Mouse (Mus musculus) spleen, adult 18-20 months (tissue): ENCODE results near the gene Dip2b.

Experiments used
- DNase-seq, 2 experiments: peaks; one replicate each; pipeline ENCODE4 v3.0.0; 2022; ENCODE audit warnings: mixed read lengths in 2 of 2

Gene Dip2b

DNA sequence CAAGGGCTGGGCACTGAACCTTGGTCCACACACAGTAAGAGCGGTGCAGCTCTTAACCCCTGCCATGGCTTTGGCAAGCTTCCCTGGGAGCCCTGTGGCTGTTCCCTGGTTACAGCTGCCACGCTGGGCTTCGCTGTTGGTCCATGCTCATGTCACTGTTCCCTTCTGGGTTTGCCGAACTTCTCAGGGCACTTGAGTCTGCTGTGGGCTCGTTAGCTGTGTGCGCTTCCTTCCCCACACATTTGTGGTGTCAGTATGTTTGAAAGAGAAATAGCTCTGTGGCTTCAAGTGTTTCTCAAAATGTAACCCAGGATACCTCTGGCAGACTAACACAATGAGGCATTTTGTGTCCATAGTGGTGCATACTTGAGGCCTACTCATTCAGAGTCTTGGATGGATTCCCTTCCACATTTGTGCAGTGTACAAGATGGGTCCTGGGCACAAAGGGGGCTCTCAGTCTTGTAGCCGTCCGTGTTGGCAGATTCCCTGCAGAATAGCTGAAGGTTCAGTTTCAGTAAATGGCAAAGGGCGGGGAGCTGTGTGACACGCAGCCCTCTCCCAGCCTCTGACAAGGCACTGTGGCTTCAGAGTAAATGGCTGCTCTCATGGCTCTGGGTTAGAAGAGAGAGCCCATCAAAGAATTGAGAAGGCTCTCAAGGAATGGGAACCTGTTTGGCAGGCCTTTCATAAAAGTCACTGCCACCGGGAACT is 104.8 kb downstream of the Dip2b start:
- DNase-seq, result no peak

DNA sequence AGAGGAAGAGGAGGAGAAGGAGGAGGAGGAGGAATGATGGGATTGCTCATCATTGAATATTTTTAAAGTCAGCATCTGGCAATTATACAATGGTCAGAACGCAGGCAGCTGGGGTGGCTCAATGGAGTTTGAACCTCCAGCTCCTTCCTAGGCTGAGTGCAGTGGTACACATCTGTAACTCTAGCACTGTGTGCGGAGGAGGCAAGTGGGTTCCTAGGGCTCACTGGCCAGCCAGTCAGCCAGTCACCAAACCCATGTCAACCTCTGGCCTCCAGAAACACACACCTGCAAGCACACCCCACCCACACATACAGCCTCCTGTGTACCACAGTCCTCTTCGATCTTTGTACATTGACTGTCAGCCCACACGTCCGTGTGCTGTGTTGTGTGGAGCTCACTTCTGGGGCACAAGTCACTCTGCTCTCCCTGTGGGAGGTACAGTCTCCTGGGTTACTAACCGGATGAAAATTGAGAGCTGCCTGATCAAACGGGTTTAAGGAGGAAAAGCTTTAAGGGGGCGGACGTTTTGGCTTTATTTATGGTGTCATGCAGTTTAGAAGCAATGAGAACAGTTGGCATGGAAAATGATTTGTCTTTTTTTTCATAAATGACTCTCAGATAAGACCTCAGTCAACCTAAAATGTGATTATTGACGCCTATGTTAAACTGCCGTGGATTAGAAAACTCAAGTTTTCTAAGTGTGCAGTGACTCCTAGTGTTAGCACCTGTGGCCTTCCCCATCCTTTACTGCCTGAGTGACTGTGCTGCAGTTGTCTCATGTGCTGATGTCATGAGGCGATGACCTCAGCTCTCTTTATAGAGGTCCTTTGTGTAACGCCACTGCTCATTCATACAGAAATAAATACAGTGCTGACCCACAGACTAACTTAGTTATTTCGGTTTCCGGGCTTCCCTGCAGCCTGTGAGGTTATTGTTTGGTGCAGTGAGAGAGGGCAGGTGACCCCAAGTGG is 106.7 kb downstream of the Dip2b start:
- DNase-seq, result no peak

- DNase-seq, result no peak
These were observed 107.5 kb downstream of the Dip2b start for GRCm38 (mm10) chr15:100145917-100146316.

DNA sequence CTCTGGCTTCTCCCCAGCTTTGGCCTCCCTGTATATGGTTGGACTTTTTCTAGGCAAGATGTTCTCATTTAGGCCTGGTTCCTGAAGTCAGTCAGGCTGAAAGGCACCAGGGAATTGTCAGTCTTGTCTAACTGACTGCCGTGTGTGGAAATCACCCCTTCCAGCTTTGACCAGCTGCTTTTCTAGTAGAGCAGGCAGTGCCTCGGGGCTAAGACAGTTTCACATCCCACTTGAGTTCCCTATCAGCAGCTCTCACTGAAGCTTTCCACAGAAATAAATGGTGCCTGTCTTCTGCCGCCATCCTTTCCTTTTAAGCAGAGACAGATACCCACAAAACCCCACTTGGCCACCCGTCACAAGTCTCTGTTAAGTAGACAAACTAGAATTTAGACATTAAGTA is 112.1 kb downstream of the Dip2b start:
- DNase-seq, result no peak

GRCm38 (mm10) chr15:100152321-100152720 is 113.9 kb downstream of the Dip2b start:
- DNase-seq, result no peak

- DNase-seq, result no peak
These were observed 114.6 kb downstream of the Dip2b start for GRCm38 (mm10) chr15:100153024-100153423.

DNA sequence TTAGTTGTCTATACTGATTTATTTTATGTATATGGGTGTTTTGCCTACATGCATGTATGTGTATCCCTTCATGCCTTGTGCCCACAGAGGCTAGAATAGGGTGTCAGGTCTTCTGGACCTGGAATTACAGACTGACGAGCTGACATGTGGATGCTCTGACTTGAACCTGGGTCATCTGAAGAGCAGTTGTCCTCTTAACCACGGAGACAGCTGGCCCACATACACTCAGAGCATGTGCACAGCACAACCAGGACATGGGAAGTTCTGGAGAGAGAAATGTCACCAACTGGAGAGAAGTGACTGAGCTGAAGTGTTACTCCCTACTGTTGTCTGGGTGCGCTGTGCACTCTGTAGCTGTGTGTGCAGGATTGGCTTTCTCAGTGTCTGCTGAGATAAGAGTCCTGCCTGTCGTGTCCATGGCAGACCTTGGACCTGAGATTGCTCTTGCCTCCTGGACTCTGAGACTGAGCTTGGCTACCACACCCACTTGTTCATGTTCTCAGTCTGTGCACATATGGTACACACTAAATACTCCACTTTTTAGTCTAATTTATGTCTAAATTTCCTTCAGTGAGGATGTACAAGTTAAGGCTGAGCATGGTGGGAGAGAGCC is 117.7 kb downstream of the Dip2b start:
- no peak for DNase-seq

DNA sequence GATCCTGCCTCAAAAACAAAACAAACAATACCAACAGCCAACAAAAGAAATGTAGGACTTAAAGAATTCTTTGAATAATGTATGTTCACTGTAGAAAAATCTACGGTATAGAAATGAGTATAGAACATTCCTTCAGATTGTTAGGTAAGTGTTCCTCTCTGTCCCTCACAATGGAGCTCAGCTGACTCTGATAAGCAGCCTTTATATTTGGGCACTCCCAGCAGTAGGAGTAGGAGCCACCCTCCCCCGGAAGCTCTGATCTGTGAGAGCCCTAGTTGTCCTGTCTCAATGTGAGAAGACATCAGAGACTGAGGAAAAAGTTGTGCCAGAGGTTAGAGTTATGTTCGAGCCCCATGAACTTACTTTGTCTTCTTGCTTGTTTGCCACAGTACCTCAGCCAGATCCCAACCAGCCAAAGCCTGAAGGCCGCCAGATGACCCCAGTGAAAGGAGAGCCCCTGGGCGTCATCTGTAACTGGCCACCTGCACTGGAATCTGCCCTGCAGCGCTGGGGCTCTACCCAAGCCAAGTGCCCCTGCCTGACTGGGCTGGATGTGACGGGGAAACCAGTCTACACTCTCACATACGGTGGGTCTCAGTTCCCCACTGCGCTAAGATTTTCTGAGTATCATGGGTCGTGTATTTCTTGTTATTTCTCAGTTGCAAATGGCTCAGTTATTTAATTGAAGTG is 118.5 kb downstream of the Dip2b start:
- DNase-seq, result no peak

DNA sequence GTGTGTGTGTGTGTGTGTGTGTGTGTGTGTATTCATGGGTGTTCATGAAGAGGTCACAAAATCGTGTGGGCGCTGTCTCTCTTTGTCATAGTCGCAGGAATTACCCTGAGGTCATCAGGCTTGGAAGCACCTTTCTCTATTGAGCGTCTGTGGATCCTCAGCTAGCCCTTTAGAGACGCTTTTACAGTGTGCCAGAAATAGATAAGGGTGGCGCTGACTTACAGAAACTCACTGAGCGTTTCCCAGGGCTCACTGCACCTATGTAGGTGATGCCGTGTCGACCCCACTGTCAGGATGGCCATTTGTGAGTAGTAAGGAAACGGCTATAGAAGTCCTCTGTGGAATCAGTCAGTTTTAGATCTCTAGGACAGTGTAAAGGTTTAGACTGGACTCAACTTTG is 120.5 kb downstream of the Dip2b start:
- no peak for DNase-seq

GRCm38 (mm10) chr15:100161747-100162280 is 123.3 kb downstream of the Dip2b start:
- DNase-seq, result no peak

DNA sequence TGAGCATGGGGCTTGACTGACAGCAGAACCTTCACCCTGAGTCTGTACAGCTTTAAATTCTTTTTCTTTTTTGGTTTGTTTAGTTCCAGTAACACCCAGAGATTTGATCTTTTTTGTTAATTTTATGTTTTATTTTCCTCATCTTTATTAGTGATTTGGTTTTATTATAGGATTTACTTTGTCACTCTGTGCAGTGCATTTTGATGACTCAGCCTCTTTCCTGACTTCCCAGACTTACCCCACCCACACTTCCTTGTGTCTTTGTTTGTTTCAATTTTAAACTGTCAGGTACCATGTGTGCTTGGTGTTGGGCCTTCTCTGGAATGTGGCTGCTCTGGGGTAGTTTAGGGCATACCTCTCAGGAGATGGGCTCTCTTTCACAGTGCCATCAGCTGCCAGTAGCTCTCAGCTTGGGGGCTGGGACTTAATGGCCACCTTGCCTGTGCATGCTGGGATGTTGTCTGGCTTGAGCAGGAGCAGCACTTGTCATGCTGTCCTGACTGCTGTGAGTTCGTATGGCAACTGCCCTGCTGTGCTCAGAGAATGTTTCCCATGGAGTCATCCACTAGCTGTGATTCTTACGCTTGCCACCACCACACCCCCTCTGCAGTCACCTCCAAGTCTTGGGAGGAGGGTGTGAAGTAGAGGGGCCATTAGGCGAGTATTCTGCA is 125.1 kb downstream of the Dip2b start:
- DNase-seq, result no peak

GRCm38 (mm10) chr15:100166464-100166863 is 128.0 kb downstream of the Dip2b start:
- DNase-seq, result no peak

DNA sequence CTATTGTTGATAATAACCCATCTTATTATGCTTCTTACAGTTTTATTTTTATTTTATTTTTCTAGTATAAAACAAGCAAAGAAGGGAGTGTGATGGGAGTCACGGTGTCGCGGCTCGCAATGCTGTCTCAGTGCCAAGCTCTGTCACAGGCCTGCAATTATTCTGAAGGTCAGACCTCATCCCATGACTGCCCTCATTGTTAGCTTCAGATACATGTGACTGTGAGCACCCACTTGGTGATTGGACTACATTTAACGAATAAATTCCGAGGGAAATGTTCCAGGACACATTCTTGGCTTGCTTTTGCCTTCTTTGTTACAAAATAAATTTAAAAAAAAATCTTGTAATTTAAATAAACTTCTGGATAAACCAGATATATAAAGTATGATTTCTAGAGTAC is 129.3 kb downstream of the Dip2b start:
- DNase-seq, result no peak

GRCm38 (mm10) chr15:100168191-100168606 is 129.7 kb downstream of the Dip2b start:
- no peak for DNase-seq

- DNase-seq, result no peak
These were observed 136.7 kb downstream of the Dip2b start for GRCm38 (mm10) chr15:100175176-100175575.

- no peak for DNase-seq
These were observed 138.7 kb downstream of the Dip2b start for GRCm38 (mm10) chr15:100177167-100177566.

DNA sequence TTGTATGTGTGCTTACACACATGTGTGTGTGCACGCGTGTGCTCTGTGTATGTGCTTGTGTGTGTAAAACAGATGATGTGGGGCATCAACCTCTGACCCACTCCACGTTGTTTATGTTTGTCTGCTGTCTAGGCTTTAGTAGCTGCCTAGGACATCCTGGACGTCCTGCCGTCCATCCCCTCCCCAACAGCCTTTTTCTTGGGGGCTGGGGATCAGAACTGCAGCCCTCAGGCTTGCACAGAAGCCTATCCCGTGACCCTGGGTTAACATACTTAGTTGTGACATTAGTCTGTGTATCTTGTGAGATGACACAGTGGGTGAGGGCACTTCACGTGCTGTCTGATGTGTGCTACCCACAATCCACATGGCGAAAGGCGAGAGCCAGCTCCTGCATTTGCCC is 139.1 kb downstream of the Dip2b start:
- no peak for DNase-seq

DNA sequence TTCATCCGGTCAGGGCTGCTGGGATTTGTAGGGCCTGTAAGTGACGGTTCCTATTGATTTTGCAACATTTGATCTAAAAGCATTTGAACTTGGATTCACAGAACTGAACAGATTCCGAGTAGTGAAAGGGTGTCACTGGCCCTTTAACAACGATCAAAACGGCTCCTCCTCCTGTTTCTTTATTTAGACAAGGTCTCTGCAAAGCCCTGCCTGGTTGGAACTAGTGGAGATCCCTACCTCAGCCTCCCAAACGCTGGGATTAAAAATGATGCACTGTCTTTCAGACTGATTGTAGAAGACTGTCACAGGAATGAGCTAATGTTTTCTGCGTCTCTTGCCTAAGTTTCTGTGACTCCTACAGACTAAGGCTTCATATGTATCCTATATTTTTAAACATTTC is 140.0 kb downstream of the Dip2b start:
- DNase-seq, result no peak

GRCm38 (mm10) chr15:100179685-100180084 is 141.2 kb downstream of the Dip2b start:
- no peak for DNase-seq

DNA sequence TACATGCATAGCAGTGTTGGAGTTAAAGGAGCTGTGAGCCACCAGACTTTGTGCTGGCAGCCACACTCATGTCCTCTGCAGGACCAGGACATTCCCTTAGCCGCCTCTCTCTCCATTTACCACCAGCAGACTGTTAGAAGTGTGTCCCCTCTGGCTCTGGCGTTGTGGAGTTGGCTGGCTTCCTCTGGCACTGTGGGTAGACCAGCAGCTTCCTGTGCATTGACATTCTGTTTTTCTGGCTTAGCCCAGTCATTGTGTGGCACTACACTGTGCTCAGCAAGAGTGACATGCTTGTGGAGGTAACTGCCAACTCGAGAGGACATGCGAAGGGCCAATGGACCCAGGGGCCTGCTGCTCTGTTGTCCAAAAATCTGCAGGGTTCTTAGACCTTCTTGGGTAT is 141.8 kb downstream of the Dip2b start:
- no peak for DNase-seq

- DNase-seq, result no peak
These were observed 143.4 kb downstream of the Dip2b start for GRCm38 (mm10) chr15:100181841-100182240.
